Mouse (Mus musculus): ENCODE results near the gene Myl12a. TPM values are rescaled to one million over a fixed set of nuclear protein-coding genes. Genes with fewer than 3 reads are reported as not detected.

Gene Myl12a
- 195 and 199 TPM in 2 replicates for polyA plus RNA-seq (2015; fragmentation: Nextera tagmentation; extraction: Ambion mirVana)

GRCm38 (mm10) chr17:71002744-71003094 lies at the start of gene Myl12a:
Gene Myl12a, minus strand, starts transcription at chr17:71002878.
- Histone ChIP-seq H3K9ac (replicated peaks) (peak within 1 kb of the TSS; percentile 95), H3K27ac (ENCODE audit: low read depth) (peak within 1 kb of the TSS; percentile 99), H3K4me1 (ENCODE audit: insufficient read depth) (peaks cover 28% of the 10 kb centered on the region), H3K27me3 (ENCODE audit: insufficient read depth, low read length) (no peaks in the 10 kb centered on the region), H3K4me3 (ENCODE audit: low read depth, low read length) (peak within 1 kb of the TSS; percentile 83), H3K4me2 (ENCODE audit: low read depth, low read length) (peak within 1 kb of the TSS; percentile 85), H3K9me3 (ENCODE audit: low read length) (no peaks in the 10 kb centered on the region), H3K36me3 (replicated peaks; ENCODE audit: insufficient read depth, low read length) (no peaks in the 10 kb centered on the region)
- no peak for DNase-seq
- peak; percentile 53 for ATAC-seq
- 14% methylated on average over 14 of the region's 14 CpGs for WGBS (ENCODE audit: insufficient replicate concordance)
- TF ChIP-seq CTCF (IDR thresholded peaks at IDR 0.05; ENCODE audit: low read depth) (no peak), EP300 (IDR thresholded peaks at IDR 0.05; ENCODE audit: low read depth) (no peak)

- H3K4me2 ChIP-seq (ENCODE audit: low read depth, low read length), result no peak overlapping the region
- H3K4me1 ChIP-seq (ENCODE audit: insufficient read depth), result peaks cover 6% of the 10 kb centered on the region; the same call in 1 of the 2 replicates
- DNase-seq (no peak), ATAC-seq (no peak)
- no peak overlapping the region for H3K27ac ChIP-seq (ENCODE audit: low read depth)
- H3K36me3 ChIP-seq (replicated peaks; ENCODE audit: insufficient read depth, low read length), result no peaks in the 10 kb centered on the region
- no peak overlapping the region for H3K9ac ChIP-seq (replicated peaks)
- no peaks in the 10 kb centered on the region for H3K27me3 ChIP-seq (ENCODE audit: insufficient read depth, low read length)
- H3K9me3 ChIP-seq (ENCODE audit: low read length), result no peaks in the 10 kb centered on the region
- no peak overlapping the region for H3K4me3 ChIP-seq (ENCODE audit: low read depth, low read length)
- WGBS (ENCODE audit: insufficient replicate concordance), result 85% methylated on average over 8 of the region's 8 CpGs
- TF ChIP-seq CTCF (IDR thresholded peaks at IDR 0.05; ENCODE audit: low read depth) (no peak), EP300 (IDR thresholded peaks at IDR 0.05; ENCODE audit: low read depth) (no peak)
These were observed 46.6 kb upstream of the Myl12a start for GRCm38 (mm10) chr17:71049292-71049691.

GRCm38 (mm10) chr17:71046856-71047255 lies 44.2 kb upstream of the Myl12a start:
- TF ChIP-seq CTCF (IDR thresholded peaks at IDR 0.05; ENCODE audit: low read depth) (no peak), EP300 (IDR thresholded peaks at IDR 0.05; ENCODE audit: low read depth) (no peak)
- no peaks in the 10 kb centered on the region for H3K9me3 ChIP-seq (ENCODE audit: low read length)
- H3K4me2 ChIP-seq (ENCODE audit: low read depth, low read length), result no peak overlapping the region
- H3K4me3 ChIP-seq (ENCODE audit: low read depth, low read length), result no peak overlapping the region
- no peaks in the 10 kb centered on the region for H3K27me3 ChIP-seq (ENCODE audit: insufficient read depth, low read length)
- no peak for ATAC-seq
- no peaks in the 10 kb centered on the region for H3K36me3 ChIP-seq (replicated peaks; ENCODE audit: insufficient read depth, low read length)
- 83% methylated on average over 4 of the region's 4 CpGs for WGBS (ENCODE audit: insufficient replicate concordance)
- no peaks in the 10 kb centered on the region for H3K4me1 ChIP-seq (ENCODE audit: insufficient read depth)
- DNase-seq, result no peak
- no peak overlapping the region for H3K27ac ChIP-seq (ENCODE audit: low read depth)
- H3K9ac ChIP-seq (replicated peaks), result no peak overlapping the region

GRCm38 (mm10) chr17:71045591-71045990 lies 42.9 kb upstream of the Myl12a start:
- H3K9me3 ChIP-seq (ENCODE audit: low read length), result no peaks in the 10 kb centered on the region
- H3K4me1 ChIP-seq (ENCODE audit: insufficient read depth), result no peaks in the 10 kb centered on the region
- no peak overlapping the region for H3K27ac ChIP-seq (ENCODE audit: low read depth)
- no peaks in the 10 kb centered on the region for H3K27me3 ChIP-seq (ENCODE audit: insufficient read depth, low read length)
- no peak overlapping the region for H3K4me3 ChIP-seq (ENCODE audit: low read depth, low read length)
- DNase-seq (no peak), ATAC-seq (no peak)
- H3K36me3 ChIP-seq (replicated peaks; ENCODE audit: insufficient read depth, low read length), result no peaks in the 10 kb centered on the region
- no peak overlapping the region for H3K4me2 ChIP-seq (ENCODE audit: low read depth, low read length)
- H3K9ac ChIP-seq (replicated peaks), result no peak overlapping the region
- TF ChIP-seq EP300 (IDR thresholded peaks at IDR 0.05; ENCODE audit: low read depth) (no peak), CTCF (IDR thresholded peaks at IDR 0.05; ENCODE audit: low read depth) (no peak)
- WGBS (ENCODE audit: insufficient replicate concordance), result 78% methylated on average over 9 of the region's 9 CpGs

- TF ChIP-seq CTCF (IDR thresholded peaks at IDR 0.05; ENCODE audit: low read depth), result peak; percentile 64
- TF ChIP-seq EP300 (IDR thresholded peaks at IDR 0.05; ENCODE audit: low read depth), result no peak
- Histone ChIP-seq H3K4me1 (ENCODE audit: insufficient read depth) (no peaks in the 10 kb centered on the region), H3K27ac (ENCODE audit: low read depth) (no peak overlapping the region), H3K9me3 (ENCODE audit: low read length) (no peaks in the 10 kb centered on the region), H3K36me3 (replicated peaks; ENCODE audit: insufficient read depth, low read length) (no peaks in the 10 kb centered on the region), H3K9ac (replicated peaks) (no peak overlapping the region), H3K4me2 (ENCODE audit: low read depth, low read length) (no peak overlapping the region), H3K4me3 (ENCODE audit: low read depth, low read length) (no peak overlapping the region), H3K27me3 (ENCODE audit: insufficient read depth, low read length) (no peaks in the 10 kb centered on the region)
- DNase-seq, result no peak
- no peak for ATAC-seq
- WGBS (ENCODE audit: insufficient replicate concordance), result 45% methylated on average over 1 of the region's 1 CpGs
These were observed 40.0 kb upstream of the Myl12a start for GRCm38 (mm10) chr17:71042645-71043044.

GRCm38 (mm10) chr17:71040582-71040880 lies 37.9 kb upstream of the Myl12a start:
- DNase-seq (no peak), ATAC-seq (no peak)
- TF ChIP-seq EP300 (IDR thresholded peaks at IDR 0.05; ENCODE audit: low read depth), result no peak
- TF ChIP-seq CTCF (IDR thresholded peaks at IDR 0.05; ENCODE audit: low read depth), result no peak
- 49% methylated on average over 5 of the region's 5 CpGs for WGBS (ENCODE audit: insufficient replicate concordance)
- no peak overlapping the region for H3K4me3 ChIP-seq (ENCODE audit: low read depth, low read length)
- no peaks in the 10 kb centered on the region for H3K9me3 ChIP-seq (ENCODE audit: low read length)
- no peak overlapping the region for H3K4me2 ChIP-seq (ENCODE audit: low read depth, low read length)
- H3K36me3 ChIP-seq (replicated peaks; ENCODE audit: insufficient read depth, low read length), result no peaks in the 10 kb centered on the region
- H3K9ac ChIP-seq (replicated peaks), result no peak overlapping the region
- no peaks in the 10 kb centered on the region for H3K27me3 ChIP-seq (ENCODE audit: insufficient read depth, low read length)
- no peak overlapping the region for H3K27ac ChIP-seq (ENCODE audit: low read depth)
- no peaks in the 10 kb centered on the region for H3K4me1 ChIP-seq (ENCODE audit: insufficient read depth)

Data from liver, postnatal 0 days (tissue).